25 mouse cellular contexts compared by ENCODE assay signal in the genomic region with DNA sequence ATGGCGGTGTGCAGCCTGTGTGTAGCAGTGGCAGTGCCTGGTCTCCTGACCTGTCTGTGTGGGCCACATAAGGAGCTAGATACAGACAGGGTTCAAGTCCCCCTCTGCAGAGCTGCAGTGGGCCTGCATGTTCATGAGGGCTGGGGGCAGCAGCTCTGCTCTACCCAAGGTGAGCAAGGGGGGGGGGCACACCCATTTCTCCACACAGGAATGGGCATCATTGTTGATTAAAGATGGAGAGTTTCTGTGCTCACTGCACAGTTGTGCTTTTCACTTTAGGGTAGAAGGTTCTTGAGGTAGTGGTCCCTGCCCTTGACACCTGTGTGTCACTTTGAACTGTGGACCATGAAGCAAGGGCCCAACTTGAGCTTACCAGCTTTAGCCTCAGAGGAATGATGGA. TPM values are rescaled to one million over a fixed set of nuclear protein-coding genes. Genes with fewer than 3 reads are reported as not detected.
DNase-seq lines count a peak whose midpoint lies in the region; ATAC-seq and TF ChIP-seq lines count a peak whose summit lies in the region.
"Had no signal": no experiment of that assay in that cellular context is flagged by ENCODE, and none has a peak within 500 bp of the region (broad histone marks: within the 10 kb centered on the region; RNA-seq: fewer than 3 reads in every experiment).

No protein-coding gene starts in this region.

- H3K4me1 ChIP-seq in embryonic facial prominence, embryonic 15.5 days = peaks cover 43% of the 10 kb centered on the region
- H3K4me1 ChIP-seq in embryonic facial prominence, embryonic 10.5 days = peaks cover 13% of the 10 kb centered on the region; the same call in 1 of the 2 replicates
- H3K4me1 ChIP-seq in lung, embryonic 14.5 days (ENCODE audit: insufficient read depth) = no peaks in the 10 kb centered on the region
- peaks cover 15% of the 10 kb centered on the region for H3K4me1 ChIP-seq in lung, postnatal 0 days (ENCODE audit: insufficient read depth, low read depth, low read length)
- H3K4me1 ChIP-seq in stomach, postnatal 0 days (replicated peaks; ENCODE audit: control insufficient read depth, insufficient read depth) = no peaks in the 10 kb centered on the region
- H3K4me1 ChIP-seq in hindbrain, embryonic 14.5 days (replicated peaks; ENCODE audit: control insufficient read depth, insufficient read depth, low read length) = no peaks in the 10 kb centered on the region; the same call in 1 of the 2 replicates

- ATAC-seq in embryonic facial prominence, embryonic 15.5 days (ENCODE audit: insufficient number of reproducible peaks, low FRiP score, low TSS enrichment, low read depth) = no peak; the same call in 1 of the 2 replicates
- 0 out of 2 replicates have a peak, but pooled peaks have one; percentile 38 for ATAC-seq in lung, embryonic 14.5 days (ENCODE audit: insufficient read depth)
- no peak for ATAC-seq in lung, postnatal 0 days
- no peak for ATAC-seq in stomach, postnatal 0 days (ENCODE audit: low FRiP score, low TSS enrichment)
- ATAC-seq in hindbrain, embryonic 14.5 days (ENCODE audit: low FRiP score) = no peak
- ATAC-seq: forebrain, embryonic 15.5 days; Patski had no signal

- H3K9me3 ChIP-seq in embryonic facial prominence, embryonic 15.5 days (replicated peaks) = no peaks in the 10 kb centered on the region
- no peaks in the 10 kb centered on the region for H3K9me3 ChIP-seq in embryonic facial prominence, embryonic 10.5 days
- no peaks in the 10 kb centered on the region for H3K9me3 ChIP-seq in lung, embryonic 14.5 days (ENCODE audit: low read depth, low read length)
- no peaks in the 10 kb centered on the region for H3K9me3 ChIP-seq in lung, postnatal 0 days (ENCODE audit: low read length)
- H3K9me3 ChIP-seq in stomach, postnatal 0 days (ENCODE audit: control insufficient read depth, low read length) = no peaks in the 10 kb centered on the region
- no peaks in the 10 kb centered on the region for H3K9me3 ChIP-seq in hindbrain, embryonic 14.5 days (ENCODE audit: control insufficient read depth, low read length)
- H3K9me3 ChIP-seq: embryonic facial prominence, embryonic 12.5 days; forebrain, embryonic 12.5 days; forebrain, embryonic 15.5 days; G1E; heart, embryonic 13.5 days; hindbrain, embryonic 15.5 days had no signal

- no peak overlapping the region for H3K4me3 ChIP-seq in embryonic facial prominence, embryonic 15.5 days (replicated peaks)
- H3K4me3 ChIP-seq in embryonic facial prominence, embryonic 10.5 days = no peak overlapping the region
- H3K4me3 ChIP-seq in lung, embryonic 14.5 days (ENCODE audit: low read depth, low read length) = no peak overlapping the region
- no peak overlapping the region for H3K4me3 ChIP-seq in lung, postnatal 0 days (ENCODE audit: low read depth, low read length)
- no peak overlapping the region for H3K4me3 ChIP-seq in myocyte
- no peak overlapping the region for H3K4me3 ChIP-seq in stomach, postnatal 0 days (ENCODE audit: low read depth, low read length)
- no peak overlapping the region for H3K4me3 ChIP-seq in hindbrain, embryonic 14.5 days (replicated peaks; ENCODE audit: low read length)
- H3K4me3 ChIP-seq: embryonic facial prominence, embryonic 12.5 days; erythroblast, embryonic 14.5 days; forebrain, embryonic 12.5 days; forebrain, embryonic 15.5 days; heart, adult 2 months; heart, embryonic 13.5 days; hindbrain, embryonic 15.5 days had no signal

- H3K4me2 ChIP-seq in embryonic facial prominence, embryonic 15.5 days (replicated peaks) = no peak overlapping the region
- H3K4me2 ChIP-seq in lung, embryonic 14.5 days = no peak overlapping the region
- no peak overlapping the region for H3K4me2 ChIP-seq in lung, postnatal 0 days (replicated peaks; ENCODE audit: low read depth, low read length)
- H3K4me2 ChIP-seq in myocyte (ENCODE audit: low read depth) = no peak overlapping the region
- H3K4me2 ChIP-seq in stomach, postnatal 0 days (replicated peaks; ENCODE audit: low read depth) = no peak overlapping the region
- H3K4me2 ChIP-seq in hindbrain, embryonic 14.5 days (replicated peaks) = no peak overlapping the region
- H3K4me2 ChIP-seq: embryonic facial prominence, embryonic 12.5 days; forebrain, embryonic 12.5 days; forebrain, embryonic 15.5 days; heart, embryonic 13.5 days; hindbrain, embryonic 15.5 days had no signal

- TF ChIP-seq EP300 in lung, postnatal 0 days (IDR thresholded peaks at IDR 0.05) = no peak
- TF ChIP-seq EP300 in stomach, postnatal 0 days (optimal IDR thresholded peaks at IDR 0.05) = no peak

- WGBS in embryonic facial prominence, embryonic 15.5 days = 100% methylated on average over 1 of the region's 1 CpGs
- 93% methylated on average over 1 of the region's 1 CpGs for WGBS in embryonic facial prominence, embryonic 10.5 days
- 93% methylated on average over 1 of the region's 1 CpGs for WGBS in lung, embryonic 14.5 days
- WGBS in lung, postnatal 0 days = 89% methylated on average over 1 of the region's 1 CpGs
- 86% methylated on average over 1 of the region's 1 CpGs for WGBS in stomach, postnatal 0 days
- WGBS in hindbrain, embryonic 14.5 days = 93% methylated on average over 1 of the region's 1 CpGs

- no peak for DNase-seq in embryonic facial prominence, embryonic 10.5 days (ENCODE audit: low spot score)
- no peak for DNase-seq in lung, embryonic 14.5 days
- no peak for DNase-seq in lung, postnatal 0 days (ENCODE audit: low spot score)
- no peak for DNase-seq in stomach, postnatal 0 days (ENCODE audit: low spot score)
- no peak for DNase-seq in hindbrain, embryonic 14.5 days (ENCODE audit: low spot score)
- DNase-seq: adrenal gland, postnatal 25 days; B cell, adult 2 months; cerebellum, adult 18-20 months; cerebellum, adult 9-10 months; cerebellum, postnatal 14 days; gastrocnemius, postnatal 25 days; heart, postnatal 14 days; heart, postnatal 4 days had no signal

- peak; percentile 15 for TF ChIP-seq POLR2A in myocyte (IDR thresholded peaks at IDR 0.05; ENCODE audit: insufficient read length, low read depth)

- 0 out of 2 replicates have a peak overlapping the region, but pooled peaks have one; percentile 4 for H3K27ac ChIP-seq in embryonic facial prominence, embryonic 15.5 days (replicated peaks)
- no peak overlapping the region for H3K27ac ChIP-seq in embryonic facial prominence, embryonic 10.5 days (replicated peaks)
- no peak overlapping the region for H3K27ac ChIP-seq in lung, embryonic 14.5 days (ENCODE audit: low read depth)
- H3K27ac ChIP-seq in lung, postnatal 0 days (ENCODE audit: low read length) = no peak overlapping the region
- H3K27ac ChIP-seq in stomach, postnatal 0 days (replicated peaks) = peak overlapping the region; percentile 30; the same call in 1 of the 2 replicates
- H3K27ac ChIP-seq in hindbrain, embryonic 14.5 days = no peak overlapping the region
- H3K27ac ChIP-seq: embryonic facial prominence, embryonic 12.5 days; forebrain, embryonic 12.5 days; forebrain, embryonic 15.5 days; heart, adult 2 months; heart, embryonic 13.5 days; hindbrain, embryonic 15.5 days had no signal

- H3K9ac ChIP-seq in embryonic facial prominence, embryonic 15.5 days = no peak overlapping the region
- H3K9ac ChIP-seq in lung, embryonic 14.5 days = no peak overlapping the region
- H3K9ac ChIP-seq in lung, postnatal 0 days (replicated peaks; ENCODE audit: low read depth) = no peak overlapping the region
- no peak overlapping the region for H3K9ac ChIP-seq in stomach, postnatal 0 days (ENCODE audit: low read length)
- H3K9ac ChIP-seq in hindbrain, embryonic 14.5 days = no peak overlapping the region
- H3K9ac ChIP-seq: embryonic facial prominence, embryonic 12.5 days; forebrain, embryonic 12.5 days; forebrain, embryonic 15.5 days; heart, embryonic 13.5 days; hindbrain, embryonic 15.5 days had no signal

- TF ChIP-seq CTCF in lung, embryonic 14.5 days (IDR thresholded peaks at IDR 0.05; ENCODE audit: low read depth) = no peak; the same call in 1 of the 2 replicates
- TF ChIP-seq CTCF in lung, postnatal 0 days (IDR thresholded peaks at IDR 0.05) = no peak
- TF ChIP-seq CTCF in stomach, postnatal 0 days (IDR thresholded peaks at IDR 0.05; ENCODE audit: low read depth) = no peak

- H3K36me3 ChIP-seq in embryonic facial prominence, embryonic 15.5 days = peaks cover 39% of the 10 kb centered on the region
- peaks cover 50% of the 10 kb centered on the region for H3K36me3 ChIP-seq in embryonic facial prominence, embryonic 10.5 days (replicated peaks)
- peaks cover 54% of the 10 kb centered on the region for H3K36me3 ChIP-seq in lung, embryonic 14.5 days (ENCODE audit: insufficient read depth)
- H3K36me3 ChIP-seq in lung, postnatal 0 days (ENCODE audit: insufficient read depth, low read length) = peaks cover 38% of the 10 kb centered on the region
- H3K36me3 ChIP-seq in myocyte (ENCODE audit: control insufficient read depth, insufficient read depth) = peaks cover 38% of the 10 kb centered on the region
- peaks cover 32% of the 10 kb centered on the region for H3K36me3 ChIP-seq in stomach, postnatal 0 days (ENCODE audit: control insufficient read depth, insufficient read depth, low read length)
- H3K36me3 ChIP-seq in hindbrain, embryonic 14.5 days (replicated peaks; ENCODE audit: control insufficient read depth, insufficient read depth) = peaks cover 40% of the 10 kb centered on the region

- H3ac ChIP-seq in myocyte (ENCODE audit: control insufficient read depth, insufficient read length) = no peak overlapping the region

- no peaks in the 10 kb centered on the region for H3K27me3 ChIP-seq in embryonic facial prominence, embryonic 15.5 days
- H3K27me3 ChIP-seq in embryonic facial prominence, embryonic 10.5 days (replicated peaks; ENCODE audit: low read depth, poor library complexity, severe bottlenecking) = no peaks in the 10 kb centered on the region
- no peaks in the 10 kb centered on the region for H3K27me3 ChIP-seq in lung, embryonic 14.5 days (ENCODE audit: insufficient read depth, low read length)
- no peaks in the 10 kb centered on the region for H3K27me3 ChIP-seq in lung, postnatal 0 days (replicated peaks; ENCODE audit: insufficient read depth, low read length)
- no peaks in the 10 kb centered on the region for H3K27me3 ChIP-seq in myocyte (ENCODE audit: control insufficient read depth, insufficient read depth, insufficient read length)
- no peaks in the 10 kb centered on the region for H3K27me3 ChIP-seq in stomach, postnatal 0 days (ENCODE audit: control insufficient read depth, insufficient read depth, low read length)
- H3K27me3 ChIP-seq in hindbrain, embryonic 14.5 days (ENCODE audit: control insufficient read depth, insufficient read depth, low read length) = no peaks in the 10 kb centered on the region
- H3K27me3 ChIP-seq: CH12.LX; embryonic facial prominence, embryonic 12.5 days; forebrain, embryonic 12.5 days; forebrain, embryonic 15.5 days; heart, embryonic 13.5 days; hindbrain, embryonic 15.5 days; Patski had no signal

- peaks cover 96% of the 10 kb centered on the region for H3K79me2 ChIP-seq in myocyte (ENCODE audit: control insufficient read depth, insufficient read depth)

RNA-seq across cellular contexts. Expression of gene Ctnnb1, which starts 19.8 kb away (rescaled TPM):
- 614 and 657 TPM in 2 replicates for polyA plus RNA-seq in embryonic facial prominence, embryonic 15.5 days (2015; fragmentation: Nextera tagmentation; extraction: Ambion mirVana)
- 584 and 637 TPM in 2 replicates for polyA plus RNA-seq in embryonic facial prominence, embryonic 10.5 days (2016; fragmentation: Nextera tagmentation; extraction: Ambion mirVana)
- polyA plus RNA-seq in lung, embryonic 14.5 days (2014; fragmentation: Nextera tagmentation; extraction: Ambion mirVana) = 701 and 711 TPM in 2 replicates
- 383 and 452 TPM in 2 replicates for polyA plus RNA-seq in lung, postnatal 0 days (2015; fragmentation: Nextera tagmentation; extraction: Ambion mirVana)
- polyA plus RNA-seq in myocyte (2012; fragmentation: generic; extraction: Trizol) = 294 TPM
- polyA plus RNA-seq in stomach, postnatal 0 days (2015; fragmentation: Nextera tagmentation; extraction: Ambion mirVana) = 220 and 244 TPM in 2 replicates
- 404 and 463 TPM in 2 replicates for polyA plus RNA-seq in hindbrain, embryonic 14.5 days (2014; fragmentation: Nextera tagmentation; extraction: Ambion mirVana)

Comparison
In these comparisons a context has a peak if more than half of its experiments do, and no peak if none do; other contexts are left out.
1. H3K27ac ChIP-seq: peak in embryonic facial prominence, embryonic 15.5 days (single experiment) and stomach, postnatal 0 days (single experiment); none in embryonic facial prominence, embryonic 10.5 days (single experiment), lung, embryonic 14.5 days (single experiment), lung, postnatal 0 days (single experiment) and hindbrain, embryonic 14.5 days (single experiment).